In genomic region chr10:51792030-51792429, GRCm38 (mm10) we compare ENCODE assay signal across 9 mouse cellular contexts.
A peak's percentile ranks its signal among the peaks of the same experiment; 100 is the strongest.
DNase-seq lines count a peak whose midpoint lies in the region; ATAC-seq and TF ChIP-seq lines count a peak whose summit lies in the region.
"Had no signal": no experiment of that assay in that cellular context is flagged by ENCODE, and none has a peak within 500 bp of the region (broad histone marks: within the 10 kb centered on the region; RNA-seq: fewer than 3 reads in every experiment).

No protein-coding gene starts in this region.

- in situ Hi-C loops in ES-E14 (cut with MboI; ENCODE audit: low sequenced_read_pairs in 2 of 2, unreplicated experiment in 2 of 2), result loop anchor here in 1 of 2 experiments (25.0 kb wide), 1 partner anchor 595 kb away; the partner anchor contains the start of genes Gopc and Nepn

- H3K4me1 ChIP-seq in hindbrain, embryonic 11.5 days (replicated peaks; ENCODE audit: control insufficient read depth, insufficient read depth, low read length), result no peaks in the 10 kb centered on the region
- no peaks in the 10 kb centered on the region for H3K4me1 ChIP-seq in hindbrain, embryonic 13.5 days (replicated peaks)
- no peaks in the 10 kb centered on the region for H3K4me1 ChIP-seq in ES-E14 (ENCODE audit: control insufficient read depth in 2 of 2, insufficient read depth in 2 of 2, low read length in 2 of 2, poor library complexity in 1 of 2)
- H3K4me1 ChIP-seq: limb, embryonic 13.5 days had no signal

- no peak overlapping the region for H3K4me2 ChIP-seq in hindbrain, embryonic 11.5 days (replicated peaks; ENCODE audit: low read depth, low read length)
- no peak overlapping the region for H3K4me2 ChIP-seq in hindbrain, embryonic 13.5 days
- H3K4me2 ChIP-seq: limb, embryonic 13.5 days had no signal

- no peaks in the 10 kb centered on the region for H3K36me3 ChIP-seq in hindbrain, embryonic 11.5 days (ENCODE audit: control insufficient read depth, insufficient read depth, low read length)
- H3K36me3 ChIP-seq in hindbrain, embryonic 13.5 days, result no peaks in the 10 kb centered on the region
- H3K36me3 ChIP-seq in ES-E14 (ENCODE audit: control insufficient read depth, insufficient read depth, low read length, poor library complexity, severe bottlenecking), result no peaks in the 10 kb centered on the region
- H3K36me3 ChIP-seq: limb, embryonic 13.5 days had no signal

- peak; percentile 56 for DNase-seq in hindbrain, embryonic 11.5 days (ENCODE audit: low spot score)
- peak; percentile 60 for DNase-seq in 3T3-L1 (ENCODE audit: low read depth, low spot score)
- DNase-seq in ES-E14 (ENCODE audit: low read depth, low spot score), result peak; percentile 11
- DNase-seq in fibroblast of lung, adult 2 months (ENCODE audit: low read depth), result peak; percentile 15
- DNase-seq in urinary bladder, postnatal 14 days (ENCODE audit: low spot score), result no peak
- DNase-seq in adrenal gland, postnatal 4 days (ENCODE audit: low spot score in 2 of 2), result no peak
- DNase-seq in gastrocnemius, postnatal 25 days, result no peak

- H3K9me3 ChIP-seq in hindbrain, embryonic 11.5 days (ENCODE audit: control insufficient read depth, low read length), result no peaks in the 10 kb centered on the region
- H3K9me3 ChIP-seq in hindbrain, embryonic 13.5 days, result no peaks in the 10 kb centered on the region
- H3K9me3 ChIP-seq in ES-E14 (ENCODE audit: control insufficient read depth, insufficient read depth, low read depth, low read length), result no peaks in the 10 kb centered on the region
- H3K9me3 ChIP-seq: limb, embryonic 13.5 days had no signal

- H3K4me3 ChIP-seq in hindbrain, embryonic 11.5 days (ENCODE audit: low read depth, low read length), result no peak overlapping the region
- H3K4me3 ChIP-seq in hindbrain, embryonic 13.5 days, result no peak overlapping the region
- H3K4me3 ChIP-seq in ES-E14 (ENCODE audit: insufficient read depth in 1 of 2, low read depth in 1 of 2, low read length in 2 of 2, poor library complexity in 1 of 2, severe bottlenecking in 1 of 2), result no peak overlapping the region
- H3K4me3 ChIP-seq: limb, embryonic 13.5 days had no signal

- no peak overlapping the region for H3K27ac ChIP-seq in hindbrain, embryonic 11.5 days (ENCODE audit: low read depth, low read length)
- no peak overlapping the region for H3K27ac ChIP-seq in hindbrain, embryonic 13.5 days
- H3K27ac ChIP-seq in ES-E14 (ENCODE audit: insufficient read depth, low read depth, low read length, poor library complexity, severe bottlenecking), result no peak overlapping the region
- H3K27ac ChIP-seq: limb, embryonic 13.5 days had no signal

- 0% methylated on average over 1 of the region's 1 CpGs for WGBS in hindbrain, embryonic 11.5 days
- 2% methylated on average over 1 of the region's 1 CpGs for WGBS in hindbrain, embryonic 13.5 days

- no peak for ATAC-seq in hindbrain, embryonic 11.5 days (ENCODE audit: low FRiP score)
- no peak for ATAC-seq in hindbrain, embryonic 13.5 days (ENCODE audit: low FRiP score)

- H3K27me3 ChIP-seq in hindbrain, embryonic 11.5 days (ENCODE audit: control insufficient read depth, insufficient read depth, low read length), result no peaks in the 10 kb centered on the region
- no peaks in the 10 kb centered on the region for H3K27me3 ChIP-seq in hindbrain, embryonic 13.5 days
- H3K27me3 ChIP-seq: limb, embryonic 13.5 days had no signal

- H3K9ac ChIP-seq in hindbrain, embryonic 11.5 days (ENCODE audit: low read depth, low read length), result no peak overlapping the region
- no peak overlapping the region for H3K9ac ChIP-seq in hindbrain, embryonic 13.5 days
- no peak overlapping the region for H3K9ac ChIP-seq in ES-E14 (ENCODE audit: insufficient read depth, low read depth, low read length, poor library complexity, severe bottlenecking)
- H3K9ac ChIP-seq: limb, embryonic 13.5 days had no signal

TF ChIP-seq in ES-E14, 5 proteins besides CTCF, POLR2A, EP300 and RAD21:
- TF ChIP-seq ZNF384 (IDR thresholded peaks at IDR 0.05; ENCODE audit: low read depth, low read length) (no peak), ZC3H11A (IDR thresholded peaks at IDR 0.05; ENCODE audit: borderline replicate concordance, low read depth, low read length) (peak; percentile 70)

Comparison
In these comparisons a context has a peak if more than half of its experiments do, and no peak if none do; other contexts are left out.
1. DNase-seq: peak in hindbrain, embryonic 11.5 days (single experiment), 3T3-L1 (single experiment), ES-E14 (single experiment) and fibroblast of lung, adult 2 months (single experiment); none in urinary bladder, postnatal 14 days (single experiment), adrenal gland, postnatal 4 days (0 of 2) and gastrocnemius, postnatal 25 days (single experiment).